Mouse (Mus musculus): Measurements from ENCODE around the gene Map3k20. TPM values are rescaled to one million over a fixed set of nuclear protein-coding genes. Genes with fewer than 3 reads are reported as not detected.

The Map3k20 gene
- polyA plus RNA-seq, 1 experiment: 3.0 TPM

DNA sequence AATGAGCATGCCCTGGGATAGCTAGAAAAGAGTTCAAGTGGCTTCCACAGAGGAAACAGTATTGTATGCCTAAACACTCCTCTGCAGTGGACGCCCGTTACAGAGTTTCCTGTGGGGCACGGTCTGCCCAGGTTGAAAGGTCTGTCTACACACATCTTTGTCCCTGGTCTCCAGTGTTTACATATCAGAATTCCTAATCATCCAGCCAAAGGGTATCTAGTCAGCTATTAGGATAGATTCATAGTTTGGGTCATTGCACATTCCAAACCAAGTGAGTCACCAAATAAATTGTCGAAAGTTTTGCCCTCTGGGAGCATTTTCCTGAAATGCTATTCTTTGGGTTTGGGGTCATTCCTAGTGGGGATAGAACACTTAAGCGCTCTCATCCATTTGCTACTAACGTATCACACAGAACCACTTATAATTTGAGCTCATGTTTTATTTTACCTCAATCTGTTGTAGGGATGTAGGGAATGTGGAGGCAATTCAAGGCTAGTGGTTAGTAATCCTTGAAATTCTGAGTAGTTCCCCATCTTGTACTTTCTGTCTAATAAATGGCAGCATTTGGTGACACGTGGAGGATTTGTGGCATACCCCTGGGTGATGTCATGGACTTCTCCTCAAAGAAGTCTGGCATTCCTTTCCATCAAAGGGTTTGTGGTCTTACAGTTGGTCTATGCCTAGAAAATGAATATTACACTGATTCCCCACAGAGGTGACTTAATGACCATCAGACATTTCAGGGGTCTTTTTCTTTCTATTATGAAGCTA lies 33.8 kb downstream of the Map3k20 start:
- no peak overlapping the region for H3K4me3 ChIP-seq (ENCODE audit: extremely low read depth, insufficient read depth, insufficient read length)
- no peak for DNase-seq (ENCODE audit: low read depth in 1 of 2, low spot score in 2 of 2)
- no peaks in the 10 kb centered on the region for H3K27me3 ChIP-seq (ENCODE audit: control insufficient read depth, insufficient read depth, low read length)
- no peaks in the 10 kb centered on the region for H3K36me3 ChIP-seq (ENCODE audit: control insufficient read depth, insufficient read depth, low read length)
- H3K27ac ChIP-seq (ENCODE audit: insufficient read depth, low read length): no peak overlapping the region
- WGBS: 64% methylated on average over 7 of the region's 7 CpGs
- peaks cover 4% of the 10 kb centered on the region; the same call in 1 of the 2 replicates for H3K4me1 ChIP-seq (ENCODE audit: control insufficient read depth, insufficient read depth, insufficient read length)
- no peak for TF ChIP-seq POLR2A (IDR thresholded peaks at IDR 0.05; ENCODE audit: low read depth, low read length)
- TF ChIP-seq CTCF (IDR thresholded peaks at IDR 0.05; ENCODE audit: extremely low read depth, insufficient read depth, insufficient read length, insufficient replicate concordance): no peak

GRCm38 (mm10) chr2:72320661-72321060 lies 35.2 kb downstream of the Map3k20 start:
- Histone ChIP-seq H3K27me3 (ENCODE audit: control insufficient read depth, insufficient read depth, low read length) (no peaks in the 10 kb centered on the region), H3K4me3 (ENCODE audit: extremely low read depth, insufficient read depth, insufficient read length) (no peak overlapping the region), H3K36me3 (ENCODE audit: control insufficient read depth, insufficient read depth, low read length) (no peaks in the 10 kb centered on the region), H3K27ac (ENCODE audit: insufficient read depth, low read length) (no peak overlapping the region), H3K4me1 (ENCODE audit: control insufficient read depth, insufficient read depth, insufficient read length) (peaks cover 4% of the 10 kb centered on the region; the same call in 1 of the 2 replicates)
- TF ChIP-seq POLR2A (IDR thresholded peaks at IDR 0.05; ENCODE audit: low read depth, low read length) (no peak), CTCF (IDR thresholded peaks at IDR 0.05; ENCODE audit: extremely low read depth, insufficient read depth, insufficient read length, insufficient replicate concordance) (no peak)
- WGBS: 42% methylated on average over 2 of the region's 2 CpGs
- DNase-seq (ENCODE audit: low read depth in 1 of 2, low spot score in 2 of 2): no peak

GRCm38 (mm10) chr2:72321591-72321990 lies 36.2 kb downstream of the Map3k20 start:
- H3K27ac ChIP-seq (ENCODE audit: insufficient read depth, low read length): no peak overlapping the region
- no peaks in the 10 kb centered on the region for H3K27me3 ChIP-seq (ENCODE audit: control insufficient read depth, insufficient read depth, low read length)
- no peak overlapping the region for H3K4me3 ChIP-seq (ENCODE audit: extremely low read depth, insufficient read depth, insufficient read length)
- no peaks in the 10 kb centered on the region for H3K36me3 ChIP-seq (ENCODE audit: control insufficient read depth, insufficient read depth, low read length)
- H3K4me1 ChIP-seq (ENCODE audit: control insufficient read depth, insufficient read depth, insufficient read length): peaks cover 4% of the 10 kb centered on the region; the same call in 1 of the 2 replicates
- TF ChIP-seq POLR2A (IDR thresholded peaks at IDR 0.05; ENCODE audit: low read depth, low read length) (no peak), CTCF (IDR thresholded peaks at IDR 0.05; ENCODE audit: extremely low read depth, insufficient read depth, insufficient read length, insufficient replicate concordance) (no peak)
- 78% methylated on average over 5 of the region's 5 CpGs for WGBS
- DNase-seq (ENCODE audit: low read depth in 1 of 2, low spot score in 2 of 2): no peak

- DNase-seq (ENCODE audit: low read depth in 1 of 2, low spot score in 2 of 2): no peak
- Histone ChIP-seq H3K36me3 (ENCODE audit: control insufficient read depth, insufficient read depth, low read length) (no peaks in the 10 kb centered on the region), H3K4me3 (ENCODE audit: extremely low read depth, insufficient read depth, insufficient read length) (no peak overlapping the region), H3K4me1 (ENCODE audit: control insufficient read depth, insufficient read depth, insufficient read length) (peaks cover 4% of the 10 kb centered on the region; the same call in 1 of the 2 replicates), H3K27me3 (ENCODE audit: control insufficient read depth, insufficient read depth, low read length) (no peaks in the 10 kb centered on the region), H3K27ac (ENCODE audit: insufficient read depth, low read length) (no peak overlapping the region)
- 35% methylated on average over 11 of the region's 11 CpGs for WGBS
- TF ChIP-seq CTCF (IDR thresholded peaks at IDR 0.05; ENCODE audit: extremely low read depth, insufficient read depth, insufficient read length, insufficient replicate concordance): no peak
- no peak for TF ChIP-seq POLR2A (IDR thresholded peaks at IDR 0.05; ENCODE audit: low read depth, low read length)
These were observed 37.4 kb downstream of the Map3k20 start for GRCm38 (mm10) chr2:72322681-72323353.

DNA sequence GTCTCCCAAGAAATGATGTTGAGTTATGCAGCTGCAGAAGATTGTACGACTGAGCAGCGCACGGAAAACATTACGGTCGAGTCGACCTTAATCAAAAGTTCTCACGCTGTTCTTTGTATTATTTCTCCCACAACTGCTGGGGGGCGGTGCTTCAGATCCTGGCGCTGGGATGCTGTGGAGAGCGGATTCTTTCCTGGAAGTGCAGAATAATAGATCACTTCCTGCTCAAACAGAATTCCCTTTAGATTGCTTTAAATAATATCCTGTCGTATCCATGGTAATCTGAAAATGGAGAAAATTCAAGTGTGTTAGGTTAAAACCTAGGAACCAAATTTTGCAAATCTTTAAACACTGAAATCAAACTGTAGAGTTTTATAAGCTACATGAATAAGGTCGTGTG lies 39.0 kb downstream of the Map3k20 start:
- 87% methylated on average over 12 of the region's 12 CpGs for WGBS
- TF ChIP-seq POLR2A (IDR thresholded peaks at IDR 0.05; ENCODE audit: low read depth, low read length) (no peak), CTCF (IDR thresholded peaks at IDR 0.05; ENCODE audit: extremely low read depth, insufficient read depth, insufficient read length, insufficient replicate concordance) (no peak)
- Histone ChIP-seq H3K27ac (ENCODE audit: insufficient read depth, low read length) (no peak overlapping the region), H3K27me3 (ENCODE audit: control insufficient read depth, insufficient read depth, low read length) (no peaks in the 10 kb centered on the region), H3K4me3 (ENCODE audit: extremely low read depth, insufficient read depth, insufficient read length) (no peak overlapping the region), H3K36me3 (ENCODE audit: control insufficient read depth, insufficient read depth, low read length) (no peaks in the 10 kb centered on the region), H3K4me1 (ENCODE audit: control insufficient read depth, insufficient read depth, insufficient read length) (peaks cover 4% of the 10 kb centered on the region; the same call in 1 of the 2 replicates)
- no peak for DNase-seq (ENCODE audit: low read depth in 1 of 2, low spot score in 2 of 2)

DNA sequence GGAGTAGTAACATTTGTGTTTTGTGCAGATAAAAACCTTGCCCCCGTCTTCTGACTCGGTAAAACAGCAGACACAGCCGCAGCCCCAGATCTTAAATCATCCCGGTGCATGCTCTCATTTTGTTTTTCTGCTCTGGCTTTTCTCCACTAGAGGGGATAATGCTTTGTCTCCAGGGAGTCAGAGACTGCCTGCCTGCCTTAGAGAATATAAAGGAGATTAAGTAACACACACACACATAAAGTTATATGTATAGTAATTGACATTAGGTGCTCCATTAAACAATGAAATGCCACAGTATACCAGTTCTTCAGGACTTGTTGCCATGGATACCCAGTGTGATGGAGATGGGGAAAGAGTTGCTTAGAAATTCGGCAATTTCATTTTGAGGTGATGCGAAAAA lies 41.1 kb downstream of the Map3k20 start:
- no peaks in the 10 kb centered on the region for H3K36me3 ChIP-seq (ENCODE audit: control insufficient read depth, insufficient read depth, low read length)
- TF ChIP-seq CTCF (IDR thresholded peaks at IDR 0.05; ENCODE audit: extremely low read depth, insufficient read depth, insufficient read length, insufficient replicate concordance): no peak
- TF ChIP-seq POLR2A (IDR thresholded peaks at IDR 0.05; ENCODE audit: low read depth, low read length): no peak
- no peak overlapping the region for H3K4me3 ChIP-seq (ENCODE audit: extremely low read depth, insufficient read depth, insufficient read length)
- 89% methylated on average over 6 of the region's 6 CpGs for WGBS
- no peak overlapping the region for H3K27ac ChIP-seq (ENCODE audit: insufficient read depth, low read length)
- no peaks in the 10 kb centered on the region for H3K27me3 ChIP-seq (ENCODE audit: control insufficient read depth, insufficient read depth, low read length)
- H3K4me1 ChIP-seq (ENCODE audit: control insufficient read depth, insufficient read depth, insufficient read length): peaks cover 4% of the 10 kb centered on the region; the same call in 1 of the 2 replicates
- no peak for DNase-seq (ENCODE audit: low read depth in 1 of 2, low spot score in 2 of 2)
